Mouse (Mus musculus): Measurements from ENCODE around the gene Ube2s.
"Not testable (repeated sequence)": the region's sequence is repeated elsewhere in the genome, so short reads cannot be mapped to it uniquely, and the experiment has no call there.

The Ube2s gene

DNA sequence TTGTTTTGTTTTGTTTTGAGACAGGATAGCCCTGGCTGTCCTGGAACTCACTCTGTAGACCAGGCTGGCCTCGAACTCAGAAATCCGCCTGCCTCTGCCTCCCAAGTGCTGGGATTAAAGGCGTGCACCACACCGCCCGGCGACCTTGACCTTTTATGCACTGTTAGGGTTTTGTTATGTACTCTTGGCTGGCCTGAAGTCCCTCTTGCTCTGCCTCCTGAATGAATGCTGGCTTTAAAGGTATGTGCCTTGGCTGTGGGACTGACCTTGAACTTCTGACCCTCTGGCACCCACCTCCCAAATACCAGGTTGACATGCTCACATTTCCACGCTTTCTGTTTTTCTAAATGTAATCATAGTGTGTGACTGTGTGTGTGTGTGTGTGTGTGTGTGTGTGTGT, 8.5 kb upstream of the Ube2s start:
- CTCF ChIA-PET = not testable (repeated sequence)

DNA sequence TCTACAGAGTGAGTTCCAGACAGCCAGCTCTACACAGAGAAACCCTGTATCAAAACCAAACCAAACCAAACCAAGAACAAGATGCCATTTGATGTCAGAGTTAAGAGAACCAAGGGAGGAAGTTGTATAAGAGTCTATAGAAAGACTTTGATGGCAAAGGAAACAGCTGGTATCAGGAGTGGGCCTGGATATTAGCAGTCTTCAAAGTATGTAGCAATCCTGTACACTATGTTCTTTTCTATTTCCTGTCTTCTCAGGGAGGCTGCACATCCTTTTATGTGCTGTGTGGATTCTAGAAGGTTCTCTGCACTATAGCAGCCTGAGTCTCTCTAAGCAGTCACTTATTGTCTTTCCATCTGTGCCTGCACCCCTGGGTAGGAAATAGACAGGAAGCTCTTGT, 4.2 kb upstream of the Ube2s start:
- CTCF ChIA-PET = no interaction called here

DNA sequence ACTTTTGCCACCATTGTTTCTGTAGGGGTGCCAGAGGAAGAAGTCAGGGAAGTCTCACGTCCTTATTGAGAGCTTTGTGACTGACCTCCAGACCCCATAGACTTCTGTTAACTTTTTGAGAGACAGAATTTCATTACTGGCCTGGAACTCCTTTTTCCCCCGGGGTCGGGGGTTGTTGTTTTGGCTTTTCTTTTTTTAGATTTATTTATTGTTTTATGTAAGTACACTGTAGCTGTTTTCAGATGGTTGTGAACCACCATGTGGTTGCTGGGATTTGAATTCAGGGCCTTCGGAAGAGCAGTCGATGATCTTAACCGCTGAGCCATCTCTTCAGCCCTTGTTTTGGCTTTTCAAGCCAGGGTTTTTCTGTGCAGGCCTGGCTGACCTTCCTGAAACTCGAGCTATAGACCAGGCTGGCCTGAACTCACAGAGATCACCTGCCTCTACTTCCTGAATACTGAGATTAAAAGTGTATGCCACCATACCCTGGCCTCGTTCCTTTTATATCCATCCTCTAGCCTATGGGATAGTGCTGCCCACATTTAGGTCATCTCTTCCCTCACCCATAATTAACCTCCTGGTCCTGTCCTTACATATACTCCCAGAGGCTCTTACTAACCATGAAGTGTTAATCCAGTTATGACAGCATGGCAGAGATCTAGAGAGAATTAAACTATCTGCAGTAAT, 858 bp upstream of the Ube2s start:
- CTCF ChIA-PET = interaction anchor here (0.6 kb wide), 1 partner anchor 10 kb away, joined by 3 read pairs; no protein-coding TSS in a partner anchor

GRCm38 (mm10) chr7:4811842-4812302, 518 bp downstream of the Ube2s start:
- CTCF ChIA-PET = no interaction called here

- CTCF ChIA-PET = not testable (repeated sequence)
These were observed 1.3 kb downstream of the Ube2s start for GRCm38 (mm10) chr7:4811131-4811530.

- CTCF ChIA-PET = interaction anchor here (0.7 kb wide), 1 partner anchor 12 kb away, joined by 3 read pairs; no protein-coding TSS in a partner anchor
These were observed 5.7 kb downstream of the Ube2s start for GRCm38 (mm10) chr7:4806716-4807115.

DNA sequence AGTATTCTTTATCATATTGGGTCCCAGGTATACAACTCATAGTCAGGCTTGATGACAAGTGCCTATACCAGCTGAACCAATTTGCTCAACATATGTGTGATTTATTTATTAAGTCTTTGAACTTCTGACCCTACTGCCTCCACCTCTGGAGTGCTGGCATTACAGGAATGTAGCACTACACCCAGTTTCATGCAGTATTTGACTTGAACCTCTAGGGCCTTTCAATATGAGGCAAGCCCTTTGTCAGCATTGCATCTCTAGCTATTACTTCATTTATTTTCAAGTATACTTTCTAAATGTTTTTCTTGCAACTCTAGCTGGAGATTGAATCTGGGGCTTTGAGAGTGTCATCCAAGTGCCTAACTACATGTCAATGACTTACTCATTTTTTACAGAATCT, 10.1 kb downstream of the Ube2s start:
- CTCF ChIA-PET = no interaction called here

- CTCF ChIA-PET = interaction anchor here (0.6 to 0.7 kb wide), 2 partner anchors 39 to 61 kb away, joined by 3 to 9 read pairs; no protein-coding TSS in a partner anchor
These were observed 16.5 kb downstream of the Ube2s start for GRCm38 (mm10) chr7:4795767-4796433.

- CTCF ChIA-PET = interaction anchor here (0.6 to 0.9 kb wide), 4 partner anchors 12 to 150 kb away, joined by 3 to 5 read pairs (median 4); no protein-coding TSS in a partner anchor
These were observed 17.7 kb downstream of the Ube2s start for GRCm38 (mm10) chr7:4794631-4795168.

- CTCF ChIA-PET = interaction anchor here (1.7 kb wide), 1 partner anchor 55 kb away, joined by 4 read pairs; no protein-coding TSS in a partner anchor
These were observed 18.7 kb downstream of the Ube2s start for GRCm38 (mm10) chr7:4793674-4794073.

GRCm38 (mm10) chr7:4793248-4793647, 19.1 kb downstream of the Ube2s start:
- CTCF ChIA-PET = interaction anchor here (1.7 kb wide), 1 partner anchor 54 kb away, joined by 4 read pairs; no protein-coding TSS in a partner anchor

DNA sequence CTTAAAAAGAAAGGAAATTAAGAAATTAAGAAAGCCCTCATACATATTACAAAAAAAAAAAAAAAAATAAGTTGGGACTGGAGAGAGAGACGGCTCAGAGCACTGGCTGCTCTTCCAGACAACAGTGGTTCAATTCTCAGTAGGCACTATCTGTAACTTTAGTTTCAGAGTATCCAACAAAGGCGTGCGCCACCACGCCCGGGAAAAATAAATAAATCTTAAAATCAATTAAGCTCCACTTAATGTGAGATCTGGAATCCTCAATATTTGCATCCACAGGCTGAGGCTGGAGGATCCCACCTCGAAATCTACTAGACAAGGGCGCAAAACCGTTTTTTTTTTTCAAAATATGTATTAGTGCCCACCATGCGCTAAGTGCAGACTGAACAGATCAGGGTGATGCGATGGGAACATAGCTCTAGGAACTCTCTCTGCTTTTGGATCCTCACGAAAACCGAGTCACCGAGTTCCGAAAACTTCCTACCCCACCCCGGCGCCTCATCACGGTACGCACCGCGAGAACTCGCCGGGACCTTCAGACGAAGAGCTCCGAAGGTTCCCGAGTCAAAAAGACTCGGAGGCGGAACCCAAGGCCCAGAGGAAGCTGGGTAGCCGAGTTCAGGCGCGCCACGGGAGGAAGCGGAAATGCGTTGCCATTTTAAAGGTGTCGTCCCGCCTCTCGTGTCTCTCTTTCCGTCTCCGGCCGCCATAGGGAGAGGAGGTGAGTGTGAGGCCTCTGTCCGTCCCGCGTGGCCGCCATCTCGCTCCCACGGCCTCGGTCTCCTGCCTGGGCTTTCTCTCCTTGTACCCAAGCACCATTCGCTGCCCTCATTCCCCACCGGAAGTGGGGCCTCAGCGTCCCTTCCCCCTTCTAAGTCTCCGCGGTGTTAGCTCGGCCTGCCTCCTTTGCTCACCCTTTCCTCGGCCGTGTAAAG, 19.8 kb downstream of the Ube2s start, which contains the start of gene Rpl28:
Rpl28 (plus strand) TSS at position 597 of the 935 bp plus-strand sequence.
- CTCF ChIA-PET = interaction anchor here (0.7 to 1.7 kb wide), 3 partner anchors 54 to 1382 kb away, joined by 3 to 6 read pairs (median 4); partner anchors contain the start of gene Tsen34

DNA sequence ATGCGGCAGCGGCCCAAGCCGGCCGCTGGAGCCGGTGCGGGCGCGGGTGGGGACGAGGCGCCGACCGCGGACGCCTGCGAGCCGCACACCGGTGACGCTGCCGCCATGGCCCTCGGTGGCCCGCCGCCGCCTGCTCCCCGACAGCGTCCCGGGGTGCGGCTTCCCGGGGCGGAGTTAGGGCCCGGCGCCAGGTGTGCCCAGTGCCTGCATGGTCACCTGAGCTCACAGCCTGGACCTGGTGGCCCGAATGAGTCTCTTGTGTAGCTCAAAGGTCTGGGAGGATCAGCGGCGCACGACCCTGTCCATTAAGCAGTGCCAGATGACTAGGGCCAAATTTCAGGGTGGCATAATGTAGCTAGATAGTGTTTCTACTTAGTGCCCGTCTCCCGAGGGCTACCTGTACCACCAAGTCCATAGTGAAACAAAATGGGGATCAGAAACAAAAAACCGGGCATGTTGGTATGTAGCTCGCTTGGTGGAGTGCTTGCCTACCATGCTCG, 22.9 kb downstream of the Ube2s start, which contains the start of gene Tmem238:
Tmem238 (minus strand) TSS at position 221 of the 500 bp plus-strand sequence.
- CTCF ChIA-PET = no interaction called here

DNA sequence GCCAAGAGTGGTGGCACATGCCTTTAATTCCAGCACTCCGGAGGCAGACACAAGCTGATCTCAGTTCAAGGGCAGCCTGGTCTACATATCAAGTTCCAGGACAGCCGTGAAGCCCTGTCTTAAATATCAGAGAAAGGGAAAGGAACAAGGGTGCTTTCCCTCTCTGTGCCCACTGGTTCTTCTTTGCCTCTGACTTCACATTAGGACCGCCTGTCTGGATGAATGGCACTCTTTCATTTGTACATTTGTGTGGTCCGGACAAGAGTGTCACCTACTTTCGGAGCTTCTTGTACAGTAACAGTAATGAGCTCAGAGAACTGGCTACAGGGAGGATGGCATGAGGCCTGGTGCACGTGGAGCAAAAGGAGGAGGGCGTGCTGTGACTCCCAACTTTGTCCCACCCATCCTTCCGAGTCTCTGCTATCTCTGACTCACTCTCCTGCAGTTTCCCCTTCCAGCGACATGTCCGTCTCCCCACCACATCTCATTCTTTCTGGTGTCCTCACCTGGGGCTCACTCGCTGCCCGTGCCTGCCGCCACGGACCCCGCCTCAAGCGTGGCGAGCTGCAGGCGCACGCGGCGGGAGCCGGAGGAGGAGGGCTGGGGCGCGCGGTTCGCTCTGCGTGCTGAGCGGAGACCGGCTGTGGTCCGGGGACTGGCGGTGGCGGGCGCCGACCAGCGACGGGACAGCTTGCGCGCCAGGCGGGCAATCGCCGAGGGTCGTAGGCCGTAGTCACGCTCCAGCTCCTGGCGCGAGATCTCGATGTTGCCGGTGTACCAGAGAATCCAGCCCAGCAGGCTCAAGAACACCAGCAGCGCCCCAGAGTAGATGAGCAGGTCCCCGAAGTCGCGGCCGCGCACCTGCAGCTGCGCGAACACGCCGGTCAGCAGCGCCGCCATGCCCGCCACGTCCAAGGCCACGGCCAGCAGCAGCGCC, 23.6 kb downstream of the Ube2s start:
- CTCF ChIA-PET = interaction anchor here (0.8 kb wide), 1 partner anchor 204 kb away, joined by 3 read pairs; no protein-coding TSS in a partner anchor

DNA sequence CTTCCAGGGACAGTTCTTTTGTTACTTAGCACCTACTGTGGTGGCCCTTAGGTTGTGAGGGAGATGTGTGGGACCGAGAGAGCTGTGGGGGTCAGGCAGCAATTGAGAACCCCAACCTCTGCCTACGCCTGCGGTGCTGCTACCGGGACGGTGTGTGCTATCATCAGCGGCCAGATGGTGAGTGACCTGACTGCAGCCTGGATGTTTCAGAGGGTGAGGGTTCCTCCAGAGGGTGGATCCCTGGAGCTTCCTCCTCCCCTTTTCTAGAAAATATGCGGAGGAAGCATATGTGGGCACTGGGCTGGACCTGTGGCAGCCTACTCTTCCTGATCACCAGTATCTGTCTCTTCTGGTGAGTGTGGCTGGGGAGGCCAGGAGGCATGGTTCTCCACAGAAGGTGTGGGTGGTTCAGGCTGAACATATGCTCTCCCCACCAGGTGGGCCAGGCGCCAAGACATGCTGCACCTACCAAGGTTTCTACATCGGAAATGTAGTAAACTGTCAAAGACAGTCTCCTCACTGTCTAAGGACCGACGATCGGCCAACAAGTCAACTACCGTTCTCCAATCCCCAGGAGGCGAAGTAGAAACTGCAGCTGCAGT, 28.6 kb downstream of the Ube2s start:
- CTCF ChIA-PET = no interaction called here

- CTCF ChIA-PET = no interaction called here
These were observed 29.6 kb downstream of the Ube2s start, which contains the start of the genes Il11 and Tmem190 for GRCm38 (mm10) chr7:4782759-4783158. Gene Il11, minus strand, starts transcription at chr7:4782859. Gene Tmem190, plus strand, starts transcription at chr7:4782937.

DNA sequence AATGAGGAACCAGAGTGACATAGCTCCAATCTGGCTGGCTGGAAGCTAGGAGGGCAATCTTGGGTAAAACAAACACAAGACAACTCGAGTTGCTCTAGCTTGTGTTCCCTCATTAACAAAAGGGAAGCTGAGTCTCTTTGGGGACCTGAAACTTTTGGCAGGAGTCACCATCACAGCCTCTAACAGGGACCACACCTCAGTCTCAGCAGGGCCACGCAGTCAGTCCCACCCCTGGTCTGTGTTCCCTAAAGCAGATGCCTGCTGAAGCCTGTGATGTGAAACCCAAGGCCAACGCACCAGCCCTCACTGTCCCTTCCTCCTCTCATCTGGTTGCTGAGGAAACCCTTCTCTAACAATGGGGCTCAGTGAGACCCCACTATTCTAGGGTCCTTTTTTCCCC, 30.3 kb downstream of the Ube2s start:
- CTCF ChIA-PET = no interaction called here

- CTCF ChIA-PET = no interaction called here
These were observed 32.5 kb downstream of the Ube2s start for GRCm38 (mm10) chr7:4779921-4780320.

All from spleen, embryonic (tissue).